Mouse (Mus musculus) adrenal gland, postnatal 10 days (tissue): ENCODE measurements around the gene Fstl3. TPM values are rescaled to one million over a fixed set of nuclear protein-coding genes. Genes with fewer than 3 reads are reported as not detected.

Experiments used
- DNase-seq: peaks from one replicate; pipeline ENCODE4 v3.0.0; 2021; ENCODE audit warnings: mixed read lengths
- total RNA-seq, 2 experiments: library from RNA; stranded (reverse); gene quantifications; 2 replicates each; pipeline ENCODE4 v1.2.3; 2021

Gene Fstl3
- total RNA-seq, 2 experiments from 2014 or later = 5.5 to 5.7 TPM

GRCm38 (mm10) chr10:79788386-79789158, 11.5 kb downstream of the Fstl3 start:
- DNase-seq = peak; percentile 88

DNA sequence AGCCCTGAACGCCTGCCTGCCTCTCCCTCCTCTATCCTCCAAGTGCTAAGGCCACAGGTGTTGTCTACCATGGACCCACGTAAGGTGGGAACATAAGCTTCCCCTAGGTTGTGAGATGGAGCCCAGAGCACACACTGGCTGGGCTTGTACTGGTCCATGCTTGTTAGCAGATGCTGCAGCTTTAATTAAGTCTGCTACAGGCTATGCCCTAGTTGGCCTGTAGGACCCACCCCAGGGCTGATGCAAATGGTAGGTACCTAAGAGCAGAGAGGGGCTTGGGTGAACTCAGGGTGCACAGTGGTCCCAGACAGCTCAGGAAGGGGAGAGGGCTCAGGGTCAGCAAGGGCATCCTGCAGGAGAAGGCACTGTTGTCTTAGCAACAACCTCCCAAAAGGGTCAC, 12.5 kb downstream of the Fstl3 start:
- no peak for DNase-seq

- DNase-seq = no peak
Observed at GRCm38 (mm10) chr10:79790861-79791260, 13.8 kb downstream of the Fstl3 start, which contains the start of gene Prss57. Gene Prss57, minus strand, starts transcription at chr10:79790961.

DNA sequence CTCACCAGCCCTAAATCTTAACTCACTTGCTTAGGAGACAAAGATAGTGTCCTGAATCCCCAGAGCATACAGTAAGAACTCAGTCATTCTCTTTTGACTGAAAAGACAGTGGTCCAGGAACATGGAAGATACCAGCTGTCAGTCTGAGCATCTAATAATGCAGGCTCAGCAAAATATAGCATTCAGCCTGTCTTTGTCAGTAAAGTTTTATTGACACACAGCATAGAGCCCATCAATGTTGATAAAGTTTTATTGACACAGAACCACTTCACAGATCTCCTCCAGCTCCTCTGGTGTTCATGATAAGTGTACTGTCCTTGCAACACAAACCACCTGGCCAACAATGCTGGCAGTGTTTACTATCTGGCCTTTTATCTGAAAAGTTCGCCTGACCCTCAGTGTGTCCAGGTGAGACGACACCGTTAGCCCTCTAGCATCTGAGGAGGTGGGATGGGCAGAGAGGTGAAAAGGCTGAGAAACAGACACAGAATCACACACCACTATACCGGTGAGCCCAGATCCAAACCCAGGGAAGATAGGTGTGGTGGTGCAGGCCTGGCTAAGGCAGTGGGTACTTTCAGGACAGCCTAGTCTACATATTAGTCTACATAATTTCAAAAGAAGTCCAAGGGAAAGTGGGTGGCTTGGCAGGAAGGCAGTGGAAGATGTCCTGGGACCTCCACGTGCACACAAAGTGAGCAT, 15.4 kb downstream of the Fstl3 start:
- DNase-seq = no peak

GRCm38 (mm10) chr10:79793051-79793737, 16.1 kb downstream of the Fstl3 start, which contains the start of gene Palm:
Gene Palm, plus strand, starts transcription at chr10:79793572.
- peak; percentile 88 for DNase-seq

DNA sequence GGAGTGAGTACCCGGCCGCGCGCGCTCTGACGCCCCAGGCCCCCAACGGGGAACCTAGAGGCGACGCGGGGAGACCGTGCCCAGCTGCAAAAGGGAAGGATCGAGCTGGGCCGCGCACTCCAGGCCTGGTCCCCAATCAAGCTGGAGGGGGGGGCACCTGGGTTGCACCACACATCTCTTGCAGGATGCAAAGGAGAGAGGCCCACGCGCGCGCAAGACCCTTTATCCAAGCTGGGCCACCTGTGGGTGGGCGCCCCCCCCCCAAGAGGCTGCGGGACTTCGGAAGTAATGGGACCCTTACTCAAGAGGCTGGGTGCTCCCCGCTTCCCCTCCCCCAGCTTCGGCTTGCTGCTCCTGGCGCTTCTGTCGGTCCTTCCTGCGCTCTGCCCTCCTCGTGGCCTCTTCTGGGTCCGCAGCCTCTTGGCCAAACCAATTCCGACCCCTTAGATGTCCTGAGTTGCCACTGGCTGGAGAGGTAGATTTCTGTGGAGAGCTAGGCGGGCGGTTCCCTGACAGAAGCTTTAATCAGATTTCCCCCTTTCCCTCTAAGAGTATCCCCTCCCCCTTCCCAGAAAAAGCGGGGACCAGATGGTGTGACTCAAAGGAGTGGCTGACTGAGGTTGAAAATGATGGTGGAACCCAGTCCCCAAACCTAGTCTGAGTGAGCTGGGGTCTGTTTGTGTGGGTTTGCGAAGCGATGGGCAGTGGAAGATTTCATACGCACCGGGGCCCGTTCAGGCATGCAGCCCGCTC, 16.8 kb downstream of the Fstl3 start:
- DNase-seq = no peak

DNA sequence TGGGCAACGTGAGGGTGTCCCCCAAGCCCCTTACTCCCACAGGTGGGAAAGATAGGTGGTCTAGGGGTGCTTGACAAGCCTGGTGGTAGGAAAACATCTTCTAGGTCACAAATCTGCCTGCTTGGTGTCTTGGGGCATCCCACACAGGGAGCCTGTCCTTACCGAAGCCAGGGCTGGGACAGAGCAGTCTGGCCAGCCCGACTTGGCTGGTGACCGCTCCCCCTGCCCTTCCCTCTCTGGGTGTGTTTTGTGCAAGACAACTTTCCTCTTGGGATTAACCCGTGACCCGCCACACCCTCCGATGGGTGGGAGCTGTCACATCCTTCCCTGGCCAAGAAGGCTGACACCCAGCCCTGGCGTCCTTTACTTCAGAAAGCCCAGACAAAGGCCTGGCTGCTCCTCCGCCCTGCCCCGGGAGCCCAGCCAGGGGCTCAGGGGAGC, 17.4 kb downstream of the Fstl3 start:
- DNase-seq = peak; percentile 83

DNA sequence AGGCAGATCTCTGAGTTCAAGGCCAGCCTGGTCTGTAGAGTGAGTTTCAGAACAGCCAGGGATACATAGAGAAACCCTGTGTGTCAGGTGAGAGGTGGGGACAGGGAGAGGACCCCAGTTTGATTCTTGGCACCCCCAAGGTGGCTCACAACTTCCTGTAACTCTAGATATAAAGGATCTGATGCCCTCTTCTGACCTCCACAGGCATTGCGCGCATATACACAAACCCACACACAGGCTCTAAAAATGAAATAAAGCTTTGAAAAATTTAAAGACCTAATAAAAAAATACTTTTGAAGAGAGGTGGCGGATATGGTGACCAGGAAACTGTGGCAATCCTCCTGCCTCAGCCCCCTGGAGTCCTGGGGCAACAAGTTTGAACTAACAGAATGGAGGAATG, 18.8 kb downstream of the Fstl3 start:
- DNase-seq = no peak

DNA sequence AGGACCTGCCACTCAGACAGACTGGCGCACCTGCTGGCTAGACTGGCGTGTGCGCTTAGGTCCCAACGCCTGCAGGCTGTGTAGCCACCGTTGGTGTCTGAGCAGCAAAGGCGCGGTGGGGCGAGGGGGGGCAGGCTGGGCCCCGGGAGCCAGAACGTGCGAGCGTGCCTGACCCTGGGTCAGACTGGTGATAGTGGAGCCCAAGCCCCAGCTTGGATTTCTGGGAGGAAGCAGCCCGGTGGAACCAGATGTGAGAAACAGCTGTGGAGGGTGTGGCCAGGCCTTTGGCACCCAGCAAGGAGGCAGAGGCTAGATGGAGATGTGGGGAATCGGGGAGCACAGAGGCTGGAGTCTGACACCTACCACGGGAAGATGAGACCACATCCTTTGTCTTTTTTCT, 20.3 kb downstream of the Fstl3 start:
- no peak for DNase-seq

- no peak for DNase-seq
Observed at GRCm38 (mm10) chr10:79798289-79798928, 21.3 kb downstream of the Fstl3 start.

DNA sequence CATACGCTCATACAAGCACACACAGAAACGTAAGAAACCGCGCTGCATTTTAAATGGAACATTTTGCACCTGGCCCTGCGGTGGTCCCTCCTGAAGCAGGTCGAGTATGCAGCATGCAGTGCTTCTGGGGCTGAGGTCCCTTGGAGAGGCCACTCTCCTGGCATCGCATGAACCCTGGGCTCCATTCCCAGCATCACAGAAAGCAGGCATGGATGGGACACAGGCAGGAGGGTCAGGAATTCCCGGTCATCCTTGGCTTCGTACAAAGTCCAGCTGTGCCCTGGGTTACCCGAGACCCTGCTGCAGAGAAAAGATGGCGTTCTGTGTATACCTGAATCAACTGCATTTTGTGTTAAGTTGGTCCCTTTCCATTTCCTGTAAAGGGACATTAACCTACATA, 23.4 kb downstream of the Fstl3 start:
- DNase-seq = no peak

DNA sequence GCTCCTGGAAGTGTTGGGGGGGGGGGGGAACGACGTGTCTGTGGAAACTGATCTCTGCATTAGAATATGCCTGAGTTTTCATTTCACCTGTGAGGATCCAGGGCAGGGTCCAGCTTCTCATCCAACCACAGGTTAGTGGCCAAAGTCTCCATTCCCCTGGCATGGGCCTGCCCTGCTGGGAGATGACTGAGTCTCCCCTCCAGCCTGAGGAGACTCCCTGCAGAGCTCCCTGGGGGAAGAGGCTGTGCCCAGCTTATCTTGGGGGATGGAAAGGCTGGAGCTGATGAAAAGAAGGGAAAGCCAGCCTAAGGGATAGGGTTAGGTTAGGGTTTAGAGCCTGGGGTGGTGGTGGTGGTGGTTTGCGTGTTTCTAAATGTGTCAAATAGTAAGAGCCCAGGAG, 24.8 kb downstream of the Fstl3 start:
- peak; percentile 40 for DNase-seq

DNA sequence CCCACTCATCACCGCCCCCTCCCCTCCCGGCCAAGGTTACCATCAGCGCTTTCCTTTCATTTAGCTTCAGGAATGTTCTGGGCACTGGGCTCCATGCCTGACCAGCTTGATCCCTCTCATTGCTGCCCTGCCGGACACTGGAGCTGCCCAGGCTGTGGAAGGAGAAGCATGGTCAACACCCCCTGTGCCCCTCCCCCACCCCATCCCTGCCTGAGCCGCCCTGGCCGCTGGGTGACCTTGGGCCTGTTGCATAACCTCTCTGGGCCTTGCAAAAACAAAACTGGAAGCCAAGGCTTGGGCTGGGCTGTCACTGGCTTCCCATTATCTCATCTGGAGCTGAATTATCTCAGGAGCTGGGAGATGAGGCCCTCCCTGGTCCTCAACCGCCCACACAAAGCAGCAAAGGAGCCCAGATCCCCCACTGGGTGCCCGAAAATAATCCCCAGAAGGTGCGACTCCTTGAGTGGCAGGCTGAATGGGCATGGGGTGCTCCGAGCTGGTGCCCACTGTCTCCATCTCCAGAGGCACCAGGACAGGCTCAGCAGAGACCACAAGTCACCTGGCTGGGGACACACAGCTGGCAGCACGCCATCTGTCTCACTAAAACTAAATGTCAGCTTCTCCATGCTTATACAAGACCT, 25.4 kb downstream of the Fstl3 start:
- peak; percentile 88 for DNase-seq

DNA sequence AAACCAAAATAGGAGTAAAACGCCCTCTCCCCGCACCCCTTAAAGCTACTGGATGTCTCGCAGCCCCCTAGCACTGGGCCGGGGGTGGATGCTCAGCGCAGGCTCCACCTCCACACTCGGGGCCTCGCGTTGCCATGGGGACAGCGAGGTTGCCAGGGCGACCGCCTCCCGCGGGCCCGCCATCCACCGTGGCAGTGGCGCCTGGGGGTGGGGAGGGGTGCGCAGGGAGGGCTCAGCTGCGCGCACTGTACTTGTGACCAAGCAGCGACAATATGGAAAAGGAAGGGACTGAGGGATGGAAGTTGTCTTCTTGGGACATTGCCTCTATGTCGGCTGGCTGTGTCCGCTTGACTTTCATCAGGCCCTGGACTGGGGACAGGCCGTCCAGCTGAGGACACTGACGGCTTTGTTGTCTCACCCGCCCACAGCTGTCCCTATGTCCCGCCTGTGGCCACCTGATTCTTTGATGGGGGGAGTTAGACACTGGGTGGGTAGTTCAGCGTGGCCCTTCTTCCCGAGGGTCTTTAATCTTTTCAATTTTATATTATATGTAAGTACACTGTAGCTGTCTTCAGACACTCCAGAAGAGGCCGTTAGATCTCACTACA, 26.7 kb downstream of the Fstl3 start:
- peak; percentile 64 for DNase-seq

GRCm38 (mm10) chr10:79805636-79806035, 28.6 kb downstream of the Fstl3 start:
- DNase-seq = peak; percentile 56

DNA sequence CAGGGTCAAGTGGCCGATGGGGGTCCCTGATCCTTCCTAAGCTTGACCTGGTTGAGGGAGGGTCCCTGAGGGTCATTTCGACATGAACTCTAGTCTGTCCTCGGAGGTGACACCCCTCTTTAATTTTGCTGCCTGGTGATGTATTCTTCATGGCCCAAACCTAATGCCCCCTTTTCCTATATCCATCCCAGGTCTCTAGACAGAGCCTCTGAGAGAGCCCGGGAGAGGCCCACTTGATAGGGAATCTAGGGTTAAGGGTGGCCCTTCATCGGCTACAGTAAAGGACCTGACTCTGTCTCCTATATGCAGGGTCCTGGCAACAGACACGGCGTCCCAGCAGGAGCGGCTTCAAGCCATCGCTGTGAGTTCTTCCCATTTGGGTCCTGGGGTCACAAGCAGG, 29.3 kb downstream of the Fstl3 start:
- DNase-seq = no peak

GRCm38 (mm10) chr10:79806972-79807371, 29.9 kb downstream of the Fstl3 start:
- no peak for DNase-seq

GRCm38 (mm10) chr10:79807826-79808225, 30.8 kb downstream of the Fstl3 start:
- peak; percentile 58 for DNase-seq

- no peak for DNase-seq
Observed at GRCm38 (mm10) chr10:79808728-79809127, 31.7 kb downstream of the Fstl3 start.

- peak; percentile 94 for DNase-seq
Observed at GRCm38 (mm10) chr10:79811736-79812637, 34.9 kb downstream of the Fstl3 start.
